Mouse (Mus musculus) liver, adult 2 months (tissue): ENCODE measurements around the gene Fzd2. TPM values are rescaled to one million over a fixed set of nuclear protein-coding genes. Genes with fewer than 3 reads are reported as not detected.
A peak's percentile ranks its signal among the peaks of the same experiment; 100 is the strongest.

Source experiments
- DNase-seq: peaks from one replicate; pipeline ENCODE4 v3.0.0-alpha.2; 2011; ENCODE audit warnings: low read depth, low spot score; ENCODE audit errors: extremely low read depth
- H3K27ac ChIP-seq: fragments of 200-500 bp; replicated peaks from 2 replicates; pipeline ENCODE4 v1.5.1; 2012; ENCODE audit warnings: low read depth, mild to moderate bottlenecking, control low read depth, inconsistent platforms, low read length; ENCODE audit not compliant: insufficient read depth
- H3K27me3 ChIP-seq: fragments of 200-500 bp; 2 replicates; pipeline ENCODE4 v1.6.1; 2012; ENCODE audit warnings: mild to moderate bottlenecking, moderate library complexity, low read length, inconsistent platforms; ENCODE audit not compliant: control insufficient read depth, insufficient read depth
- H3K36me3 ChIP-seq: fragments of 200-500 bp; 2 replicates; pipeline ENCODE4 v1.6.1; 2012; ENCODE audit warnings: low read length, inconsistent platforms; ENCODE audit not compliant: control insufficient read depth, insufficient read depth
- H3K4me1 ChIP-seq: fragments of 200-500 bp; 2 replicates; pipeline ENCODE4 v1.6.1; 2011; ENCODE audit warnings: low read length; ENCODE audit not compliant: control insufficient read depth, insufficient read depth
- H3K4me3 ChIP-seq: fragments of 200-500 bp; 2 replicates; pipeline ENCODE4 v1.5.1; 2011; ENCODE audit warnings: low read depth, mild to moderate bottlenecking, control low read depth, low read length, moderate library complexity; ENCODE audit not compliant: insufficient read depth
- H3K79me2 ChIP-seq: fragments of 200-500 bp; 2 replicates; pipeline ENCODE4 v1.6.1; 2012; ENCODE audit warnings: inconsistent platforms, mild to moderate bottlenecking, low read length, moderate library complexity; ENCODE audit not compliant: control insufficient read depth, insufficient read depth
- H3K9ac ChIP-seq: fragments of 200-500 bp; 2 replicates; pipeline ENCODE4 v1.6.1; 2012; ENCODE audit warnings: low read depth, mild to moderate bottlenecking, control low read depth, inconsistent platforms, low read length
- CTCF ChIP-seq: fragments of 200-500 bp; IDR thresholded peaks from 2 replicates; pipeline ENCODE4 v1.5.1; 2011; ENCODE audit warnings: low read depth, low read length, control low read depth
- POLR2A ChIP-seq: fragments of 200-500 bp; IDR thresholded peaks from 2 replicates; pipeline ENCODE4 v1.6.1; 2011; ENCODE audit warnings: low read length, control low read depth; ENCODE audit not compliant: insufficient read depth; ENCODE audit errors: extremely low read depth
- WGBS: fragments of 180-500 bp; shearing (Covaris S2); methylation state at CpG from one replicate; pipeline ENCODE4 v1.1.7; 2018; 5-methylcytosine and 5-hydroxymethylcytosine counted together
- polyA plus RNA-seq: library from polyadenylated mRNA; depleted of rRNA; stranded (reverse); fragments of >200 nt; gene quantifications from 2 replicates; pipeline ENCODE4 v1.2.3, GENCODE M21; 2012
- total RNA-seq: library from RNA; depleted of rRNA; stranded (reverse); fragments of >200 nt; gene quantifications from 2 replicates; pipeline ENCODE4 v1.2.3, GENCODE M21; 2014

The Fzd2 gene
- total and polyA plus RNA-seq, 2 experiments, result 0.09 to 0.24 TPM

- H3K27me3 ChIP-seq, result no peaks in the 10 kb centered on the region
- no peak for DNase-seq
- TF ChIP-seq POLR2A (no peak), CTCF (no peak)
- no peak overlapping the region for H3K9ac ChIP-seq
- H3K4me3 ChIP-seq, result no peak overlapping the region
- H3K36me3 ChIP-seq, result no peaks in the 10 kb centered on the region
- H3K27ac ChIP-seq, result no peak overlapping the region
- WGBS, result 51% methylated on average over 3 of the region's 3 CpGs
- peaks cover 1% of the 10 kb centered on the region; the same call in 1 of the 2 replicates for H3K4me1 ChIP-seq
- H3K79me2 ChIP-seq, result no peaks in the 10 kb centered on the region
Measured at GRCm38 (mm10) chr11:102580034-102580330, 24.2 kb upstream of the Fzd2 start.

GRCm38 (mm10) chr11:102581281-102582015 is 22.7 kb upstream of the Fzd2 start:
- H3K4me1 ChIP-seq, result peaks cover 1% of the 10 kb centered on the region; the same call in 1 of the 2 replicates
- H3K27me3 ChIP-seq, result no peaks in the 10 kb centered on the region

GRCm38 (mm10) chr11:102582016-102582610 is 22.1 kb upstream of the Fzd2 start:
- DNase-seq, result peak; percentile 16
- no peaks in the 10 kb centered on the region for H3K27me3 ChIP-seq
- 31% methylated on average over 13 of the region's 13 CpGs for WGBS

More at GRCm38 (mm10) chr11:102581281-102582015, 22.7 kb upstream of the Fzd2 start:
- no peak for DNase-seq
- H3K4me3 ChIP-seq, result no peak overlapping the region
- no peak overlapping the region for H3K9ac ChIP-seq
- 55% methylated on average over 11 of the region's 11 CpGs for WGBS
- TF ChIP-seq CTCF (no peak), POLR2A (no peak)
- no peak overlapping the region for H3K27ac ChIP-seq
- no peaks in the 10 kb centered on the region for H3K79me2 ChIP-seq
- H3K36me3 ChIP-seq, result no peaks in the 10 kb centered on the region

GRCm38 (mm10) chr11:102582736-102583135 is 21.5 kb upstream of the Fzd2 start:
- no peaks in the 10 kb centered on the region for H3K27me3 ChIP-seq
- no peaks in the 10 kb centered on the region for H3K36me3 ChIP-seq
- no peak overlapping the region for H3K27ac ChIP-seq
- H3K4me1 ChIP-seq, result peaks cover 1% of the 10 kb centered on the region; the same call in 1 of the 2 replicates
- WGBS, result 21% methylated on average over 5 of the region's 5 CpGs
- H3K4me3 ChIP-seq, result no peak overlapping the region
- DNase-seq, result no peak
- TF ChIP-seq CTCF, result no peak
- no peak for TF ChIP-seq POLR2A
- no peaks in the 10 kb centered on the region for H3K79me2 ChIP-seq
- H3K9ac ChIP-seq, result no peak overlapping the region

More at GRCm38 (mm10) chr11:102582016-102582610, 22.1 kb upstream of the Fzd2 start:
- no peak overlapping the region for H3K27ac ChIP-seq
- H3K4me3 ChIP-seq, result no peak overlapping the region
- TF ChIP-seq CTCF, result no peak
- TF ChIP-seq POLR2A, result no peak
- H3K4me1 ChIP-seq, result peaks cover 1% of the 10 kb centered on the region; the same call in 1 of the 2 replicates
- H3K9ac ChIP-seq, result no peak overlapping the region
- H3K79me2 ChIP-seq, result no peaks in the 10 kb centered on the region
- H3K36me3 ChIP-seq, result no peaks in the 10 kb centered on the region

- Histone ChIP-seq H3K27me3 (no peaks in the 10 kb centered on the region), H3K9ac (no peak overlapping the region), H3K79me2 (no peaks in the 10 kb centered on the region), H3K36me3 (no peaks in the 10 kb centered on the region), H3K4me1 (0 out of 2 replicates have a peak, but pooled peaks cover 2% of the 10 kb centered on the region), H3K4me3 (no peak overlapping the region), H3K27ac (no peak overlapping the region)
- TF ChIP-seq POLR2A (no peak), CTCF (no peak)
- no peak for DNase-seq
- WGBS, result 88% methylated on average over 4 of the region's 4 CpGs
Measured at GRCm38 (mm10) chr11:102586445-102587130, 17.6 kb upstream of the Fzd2 start.
